Mouse (Mus musculus) layer of hippocampus, postnatal 14 days (tissue): Measurements from ENCODE around the gene Coasy. TPM values are rescaled to one million over a fixed set of nuclear protein-coding genes. Genes with fewer than 3 reads are reported as not detected.

ENCODE experiments used
- DNase-seq, 2 experiments: peaks; one replicate each; pipeline ENCODE4 v3.0.0; 2021 to 2022; ENCODE audit warnings: low spot score in 2 of 2, mixed read lengths in 1 of 2
- total RNA-seq, 2 experiments: library from RNA; stranded (reverse); gene quantifications; 2 replicates each; pipeline ENCODE4 v1.2.3; 2021

Gene Coasy
- total RNA-seq, 2 experiments from 2014 or later = 32.6 to 35.7 TPM

- DNase-seq = no peak
Measured at GRCm38 (mm10) chr11:101130056-101130756, 47.8 kb downstream of the Coasy start.

GRCm38 (mm10) chr11:101131187-101131586 lies 48.8 kb downstream of the Coasy start:
- no peak for DNase-seq

- DNase-seq = no peak
Measured at GRCm38 (mm10) chr11:101131701-101132100, 49.3 kb downstream of the Coasy start.

- DNase-seq = no peak
Measured at GRCm38 (mm10) chr11:101133037-101133436, 50.7 kb downstream of the Coasy start.

- peak in 1 of 2 experiments; percentile 48 for DNase-seq
Measured at GRCm38 (mm10) chr11:101134217-101134865, 52.0 kb downstream of the Coasy start.

Other genes with a start within 250 kb of the Coasy start
- gene Stat5b, start 231.8 kb upstream of the Coasy start, total RNA-seq = 10 to 100 TPM; 12.5 to 16.2 TPM
- 1 to 10 TPM; 4.4 to 5.1 TPM for gene Stat5a, start 223.2 kb upstream of the Coasy start, total RNA-seq
- gene Stat3, start 143.0 kb upstream of the Coasy start, total RNA-seq = 10 to 100 TPM; 34.9 to 36.4 TPM
- gene Cavin1, start 111.7 kb upstream of the Coasy start, total RNA-seq = 10 to 100 TPM; 16.3 to 21.5 TPM
- gene Atp6v0a1, start 73.1 kb upstream of the Coasy start, total RNA-seq = 100 to 1,000 TPM; 451 to 457 TPM
- 10 to 100 TPM in 1 of 2 experiments, 1 to 10 TPM in 1; 9.3 to 10.3 TPM for gene Naglu, start 12.6 kb upstream of the Coasy start, total RNA-seq
- gene Hsd17b1, start 4.2 kb upstream of the Coasy start, total RNA-seq = under 1 TPM; 0.38 to 0.81 TPM
- 10 to 100 TPM; 46.3 to 49.6 TPM for gene Mlx, start 4.7 kb downstream of the Coasy start, total RNA-seq
- gene Psmc3ip, start 12.9 kb downstream of the Coasy start, total RNA-seq = 1 to 10 TPM; 2.7 to 4.9 TPM
- gene Retreg3, start 37.3 kb downstream of the Coasy start, total RNA-seq = 10 to 100 TPM; 57.1 to 61.1 TPM
- gene Tubg1, start 37.4 kb downstream of the Coasy start, total RNA-seq = 10 to 100 TPM; 48.9 to 52.6 TPM
- gene Tubg2, start 73.3 kb downstream of the Coasy start, total RNA-seq = 10 to 100 TPM; 36.7 to 41.0 TPM
- gene Cntnap1, start 88.0 kb downstream of the Coasy start, total RNA-seq = 100 to 1,000 TPM; 137 to 149 TPM
- gene Plekhh3, start 88.8 kb downstream of the Coasy start, total RNA-seq = 10 to 100 TPM; 14.2 to 16.1 TPM
- under 1 TPM in 1 of 2 experiments, not detected in 1; 0.18 TPM for gene Ccr10, start 92.9 kb downstream of the Coasy start, total RNA-seq
- 10 to 100 TPM; 38.2 to 40.0 TPM for gene Ezh1, start 143.9 kb downstream of the Coasy start, total RNA-seq
- 10 to 100 TPM; 74.0 to 75.7 TPM for gene Ramp2, start 163.5 kb downstream of the Coasy start, total RNA-seq
- 10 to 100 TPM; 72.3 to 80.9 TPM for gene Vps25, start 171.1 kb downstream of the Coasy start, total RNA-seq
- gene Wnk4, start 178.0 kb downstream of the Coasy start, total RNA-seq = 1 to 10 TPM; 6.9 to 9.4 TPM
- gene Cntd1, start 196.4 kb downstream of the Coasy start, total RNA-seq = under 1 TPM; 0.33 to 0.46 TPM
- 10 to 100 TPM; 82.2 to 93.7 TPM for gene Coa3, start 196.5 kb downstream of the Coasy start, total RNA-seq
- 100 to 1,000 TPM; 182 to 185 TPM for gene Becn1, start 219.7 kb downstream of the Coasy start, total RNA-seq
- gene Psme3, start 233.6 kb downstream of the Coasy start, total RNA-seq = 100 to 1,000 TPM; 103 to 114 TPM
- 1 to 10 TPM; 4.8 to 5.4 TPM for gene Aoc2, start 242.5 kb downstream of the Coasy start, total RNA-seq
- gene Aoc3, start 248.0 kb downstream of the Coasy start, total RNA-seq = 1 to 10 TPM; 1.6 to 2.7 TPM